Mouse (Mus musculus): ENCODE results near the gene Dnah17. TPM values are rescaled to one million over a fixed set of nuclear protein-coding genes. Genes with fewer than 3 reads are reported as not detected.
A peak's percentile ranks its signal among the peaks of the same experiment; 100 is the strongest.

Dnah17 gene
- polyA plus RNA-seq, 1 experiment = 0.16 TPM

- TF ChIP-seq POLR2AphosphoS2 (IDR thresholded peaks at IDR 0.05; ENCODE audit: insufficient read length, low read depth) (no peak), TCF3 (IDR thresholded peaks at IDR 0.05; ENCODE audit: insufficient read length, low read depth) (no peak), SRF (IDR thresholded peaks at IDR 0.05; ENCODE audit: control insufficient read depth, insufficient read length, low read depth) (no peak), MAX (IDR thresholded peaks at IDR 0.05; ENCODE audit: low read depth) (no peak), CEBPB (IDR thresholded peaks at IDR 0.05; ENCODE audit: insufficient read depth, poor library complexity, severe bottlenecking) (no peak), MYOD1 (IDR thresholded peaks at IDR 0.05; ENCODE audit: control insufficient read depth in 1 of 3, insufficient read length in 2 of 3, low read depth in 2 of 3) (no peak), TCF12 (IDR thresholded peaks at IDR 0.05; ENCODE audit: insufficient read depth, poor library complexity, severe bottlenecking) (no peak), USF1 (IDR thresholded peaks at IDR 0.05; ENCODE audit: low read depth) (no peak), REST (IDR thresholded peaks at IDR 0.05; ENCODE audit: insufficient read depth, insufficient read length) (no peak), POLR2A (IDR thresholded peaks at IDR 0.05; ENCODE audit: insufficient read length, low read depth) (no peak)
- no peaks in the 10 kb centered on the region for H3K36me3 ChIP-seq (ENCODE audit: control insufficient read depth, insufficient read depth)
- no peak overlapping the region for H3ac ChIP-seq (ENCODE audit: control insufficient read depth, insufficient read length)
- H3K4me2 ChIP-seq (ENCODE audit: low read depth) = no peak overlapping the region
- no peak overlapping the region for H3K4me3 ChIP-seq
- H3K79me2 ChIP-seq (ENCODE audit: control insufficient read depth, insufficient read depth) = no peaks in the 10 kb centered on the region
- peaks cover 29% of the 10 kb centered on the region for H3K27me3 ChIP-seq (ENCODE audit: control insufficient read depth, insufficient read depth, insufficient read length)
Observed at GRCm38 (mm10) chr11:118101133-118101532, 29.3 kb downstream of the Dnah17 start.

- Histone ChIP-seq H3K4me3 (no peak overlapping the region), H3K79me2 (ENCODE audit: control insufficient read depth, insufficient read depth) (no peaks in the 10 kb centered on the region), H3ac (ENCODE audit: control insufficient read depth, insufficient read length) (no peak overlapping the region), H3K27me3 (ENCODE audit: control insufficient read depth, insufficient read depth, insufficient read length) (peaks cover 57% of the 10 kb centered on the region), H3K4me2 (ENCODE audit: low read depth) (no peak overlapping the region), H3K36me3 (ENCODE audit: control insufficient read depth, insufficient read depth) (no peaks in the 10 kb centered on the region)
- TF ChIP-seq MAX (IDR thresholded peaks at IDR 0.05; ENCODE audit: low read depth) (no peak), USF1 (IDR thresholded peaks at IDR 0.05; ENCODE audit: low read depth) (no peak), E2F4 (IDR thresholded peaks at IDR 0.05; ENCODE audit: insufficient read depth) (no peak)
Observed at GRCm38 (mm10) chr11:118096736-118097135, 33.7 kb downstream of the Dnah17 start.

GRCm38 (mm10) chr11:118095004-118095403 is 35.4 kb downstream of the Dnah17 start:
- Histone ChIP-seq H3K4me2 (ENCODE audit: low read depth) (no peak overlapping the region), H3ac (ENCODE audit: control insufficient read depth, insufficient read length) (no peak overlapping the region), H3K79me2 (ENCODE audit: control insufficient read depth, insufficient read depth) (no peaks in the 10 kb centered on the region), H3K4me3 (no peak overlapping the region), H3K36me3 (ENCODE audit: control insufficient read depth, insufficient read depth) (no peaks in the 10 kb centered on the region), H3K27me3 (ENCODE audit: control insufficient read depth, insufficient read depth, insufficient read length) (peaks cover 41% of the 10 kb centered on the region)
- TF ChIP-seq E2F4 (IDR thresholded peaks at IDR 0.05; ENCODE audit: insufficient read depth) = no peak
- no peak for TF ChIP-seq MYOG (IDR thresholded peaks at IDR 0.05; ENCODE audit: control insufficient read depth in 1 of 3, insufficient read depth in 1 of 3, insufficient read length in 2 of 3, low read depth in 2 of 3)
- no peak for TF ChIP-seq POLR2A (IDR thresholded peaks at IDR 0.05; ENCODE audit: insufficient read length, low read depth)

GRCm38 (mm10) chr11:118091002-118091670 is 39.3 kb downstream of the Dnah17 start:
- Histone ChIP-seq H3K79me2 (ENCODE audit: control insufficient read depth, insufficient read depth) (no peaks in the 10 kb centered on the region), H3K4me3 (no peak overlapping the region), H3K4me2 (ENCODE audit: low read depth) (no peak overlapping the region), H3K36me3 (ENCODE audit: control insufficient read depth, insufficient read depth) (no peaks in the 10 kb centered on the region), H3ac (ENCODE audit: control insufficient read depth, insufficient read length) (no peak overlapping the region), H3K27me3 (ENCODE audit: control insufficient read depth, insufficient read depth, insufficient read length) (peaks cover 60% of the 10 kb centered on the region)
- TF ChIP-seq REST (IDR thresholded peaks at IDR 0.05; ENCODE audit: insufficient read depth, insufficient read length) = no peak
- TF ChIP-seq USF1 (IDR thresholded peaks at IDR 0.05; ENCODE audit: low read depth) = peak; percentile 7

GRCm38 (mm10) chr11:118088896-118089295 is 41.5 kb downstream of the Dnah17 start:
- Histone ChIP-seq H3K4me3 (no peak overlapping the region), H3K36me3 (ENCODE audit: control insufficient read depth, insufficient read depth) (no peaks in the 10 kb centered on the region), H3K79me2 (ENCODE audit: control insufficient read depth, insufficient read depth) (no peaks in the 10 kb centered on the region), H3ac (ENCODE audit: control insufficient read depth, insufficient read length) (no peak overlapping the region), H3K4me2 (ENCODE audit: low read depth) (no peak overlapping the region), H3K27me3 (ENCODE audit: control insufficient read depth, insufficient read depth, insufficient read length) (peaks cover 38% of the 10 kb centered on the region)
- no peak for TF ChIP-seq REST (IDR thresholded peaks at IDR 0.05; ENCODE audit: insufficient read depth, insufficient read length)
- TF ChIP-seq TCF3 (IDR thresholded peaks at IDR 0.05; ENCODE audit: insufficient read length, low read depth) = no peak
- TF ChIP-seq POLR2A (IDR thresholded peaks at IDR 0.05; ENCODE audit: insufficient read length, low read depth) = no peak
- no peak for TF ChIP-seq MAX (IDR thresholded peaks at IDR 0.05; ENCODE audit: low read depth)
- TF ChIP-seq TCF12 (IDR thresholded peaks at IDR 0.05; ENCODE audit: insufficient read depth, poor library complexity, severe bottlenecking) = no peak
- TF ChIP-seq MYOG (IDR thresholded peaks at IDR 0.05; ENCODE audit: control insufficient read depth in 1 of 3, insufficient read depth in 1 of 3, insufficient read length in 2 of 3, low read depth in 2 of 3) = no peak
- TF ChIP-seq CEBPB (IDR thresholded peaks at IDR 0.05; ENCODE audit: insufficient read depth, poor library complexity, severe bottlenecking) = no peak
- no peak for TF ChIP-seq SRF (IDR thresholded peaks at IDR 0.05; ENCODE audit: control insufficient read depth, insufficient read length, low read depth)
- no peak for TF ChIP-seq E2F4 (IDR thresholded peaks at IDR 0.05; ENCODE audit: insufficient read depth)
- no peak for TF ChIP-seq POLR2AphosphoS2 (IDR thresholded peaks at IDR 0.05; ENCODE audit: insufficient read length, low read depth)
- TF ChIP-seq USF1 (IDR thresholded peaks at IDR 0.05; ENCODE audit: low read depth) = no peak
- TF ChIP-seq MYOD1 (IDR thresholded peaks at IDR 0.05; ENCODE audit: control insufficient read depth in 1 of 3, insufficient read length in 2 of 3, low read depth in 2 of 3) = no peak
